8 mouse cellular contexts compared by ENCODE assay signal in genomic region chr11:101087682-101088055, GRCm38 (mm10). TPM values are rescaled to one million over a fixed set of nuclear protein-coding genes. Genes with fewer than 3 reads are reported as not detected.
DNase-seq lines count a peak whose midpoint lies in the region; ATAC-seq and TF ChIP-seq lines count a peak whose summit lies in the region.

No protein-coding gene starts in this region.

- no peaks in the 10 kb centered on the region for H3K27me3 ChIP-seq in spleen, adult 2 months (ENCODE audit: control insufficient read depth, insufficient read depth, low read length)
- no peaks in the 10 kb centered on the region for H3K27me3 ChIP-seq in forebrain, postnatal 0 days (ENCODE audit: insufficient read depth, low read length)
- no peaks in the 10 kb centered on the region for H3K27me3 ChIP-seq in limb, embryonic 13.5 days
- no peaks in the 10 kb centered on the region for H3K27me3 ChIP-seq in stomach, embryonic 15.5 days (replicated peaks)

- H3K27ac ChIP-seq in spleen, adult 2 months (ENCODE audit: insufficient read depth, low read length): peak overlapping the region; percentile 11; the same call in 1 of the 2 replicates
- H3K27ac ChIP-seq in forebrain, postnatal 0 days (ENCODE audit: low read depth, low read length): peak overlapping the region; percentile 86
- H3K27ac ChIP-seq in limb, embryonic 13.5 days: peak overlapping the region; percentile 82; the same call in 1 of the 2 replicates
- peak overlapping the region; percentile 87 for H3K27ac ChIP-seq in stomach, embryonic 15.5 days

- H3K9ac ChIP-seq in forebrain, postnatal 0 days: peak overlapping the region; percentile 81
- H3K9ac ChIP-seq in limb, embryonic 13.5 days: peak overlapping the region; percentile 85
- peak overlapping the region; percentile 73 for H3K9ac ChIP-seq in stomach, embryonic 15.5 days

- peak overlapping the region; percentile 76 for H3K4me3 ChIP-seq in spleen, adult 2 months (ENCODE audit: extremely low read depth, insufficient read depth, insufficient read length)
- peak overlapping the region; percentile 75 for H3K4me3 ChIP-seq in forebrain, postnatal 0 days (ENCODE audit: low read depth, low read length)
- peak overlapping the region; percentile 83 for H3K4me3 ChIP-seq in limb, embryonic 13.5 days
- peak overlapping the region; percentile 77 for H3K4me3 ChIP-seq in stomach, embryonic 15.5 days (replicated peaks)

- no peak for DNase-seq in spleen, adult 2 months (ENCODE audit: low read depth in 1 of 2, low spot score in 2 of 2)
- no peak for DNase-seq in spleen, postnatal 36 days (ENCODE audit: low spot score in 2 of 2)
- DNase-seq in forebrain, postnatal 0 days: no peak
- DNase-seq in natural killer cell, adult 2 months (ENCODE audit: low spot score in 2 of 2): no peak
- no peak for DNase-seq in thymus, postnatal 0 days (ENCODE audit: low spot score)

- WGBS in spleen, adult 2 months: 8% methylated on average over 8 of the region's 8 CpGs
- WGBS in forebrain, postnatal 0 days: 11% methylated on average over 8 of the region's 8 CpGs
- WGBS in limb, embryonic 13.5 days: 5% methylated on average over 8 of the region's 8 CpGs
- WGBS in stomach, embryonic 15.5 days: 9% methylated on average over 8 of the region's 8 CpGs

- no peak for TF ChIP-seq POLR2A in spleen, adult 2 months (IDR thresholded peaks at IDR 0.05; ENCODE audit: low read depth, low read length)

- H3K36me3 ChIP-seq in spleen, adult 2 months (ENCODE audit: control insufficient read depth, insufficient read depth, low read length): peaks cover 29% of the 10 kb centered on the region
- peaks cover 57% of the 10 kb centered on the region for H3K36me3 ChIP-seq in forebrain, postnatal 0 days (ENCODE audit: insufficient read depth)
- peaks cover 57% of the 10 kb centered on the region for H3K36me3 ChIP-seq in limb, embryonic 13.5 days
- H3K36me3 ChIP-seq in stomach, embryonic 15.5 days: peaks cover 23% of the 10 kb centered on the region

- no peaks in the 10 kb centered on the region for H3K9me3 ChIP-seq in forebrain, postnatal 0 days (ENCODE audit: low read length)
- no peaks in the 10 kb centered on the region for H3K9me3 ChIP-seq in limb, embryonic 13.5 days
- no peaks in the 10 kb centered on the region for H3K9me3 ChIP-seq in stomach, embryonic 15.5 days

- H3K4me1 ChIP-seq in spleen, adult 2 months (ENCODE audit: control insufficient read depth, insufficient read depth, insufficient read length): peaks cover 17% of the 10 kb centered on the region; the same call in 1 of the 2 replicates
- H3K4me1 ChIP-seq in forebrain, postnatal 0 days (ENCODE audit: insufficient read depth): peaks cover 12% of the 10 kb centered on the region
- H3K4me1 ChIP-seq in limb, embryonic 13.5 days: peaks cover 36% of the 10 kb centered on the region
- H3K4me1 ChIP-seq in stomach, embryonic 15.5 days: peaks cover 36% of the 10 kb centered on the region

- no peak for TF ChIP-seq CTCF in spleen, adult 2 months (IDR thresholded peaks at IDR 0.05; ENCODE audit: extremely low read depth, insufficient read depth, insufficient read length, insufficient replicate concordance)
- TF ChIP-seq CTCF in forebrain, postnatal 0 days (IDR thresholded peaks at IDR 0.05; ENCODE audit: low read depth): no peak

- H3K4me2 ChIP-seq in forebrain, postnatal 0 days (ENCODE audit: low read depth): peak overlapping the region; percentile 94
- peak overlapping the region; percentile 97 for H3K4me2 ChIP-seq in limb, embryonic 13.5 days (replicated peaks)
- peak overlapping the region; percentile 93 for H3K4me2 ChIP-seq in stomach, embryonic 15.5 days

- no peak for ATAC-seq in forebrain, postnatal 0 days
- ATAC-seq in limb, embryonic 13.5 days (ENCODE audit: low FRiP score, low read depth): no peak
- no peak for ATAC-seq in stomach, embryonic 15.5 days (ENCODE audit: insufficient read depth, low FRiP score, low read depth)
- no peak for ATAC-seq in CD4-positive, CD25-positive, alpha-beta regulatory T cell, adult 4 months

RNA-seq across cellular contexts. Expression of gene Mlx, which starts 0.6 kb away (rescaled TPM):
- 20.3 and 23.9 TPM in 2 replicates for polyA plus RNA-seq in spleen, adult 2 months (2012; rRNA removed)
- total RNA-seq in forebrain, postnatal 0 days (2014; rRNA removed): 68.0 and 76.5 TPM in 2 replicates
- 78.0 and 82.4 TPM in 2 replicates for polyA plus RNA-seq in forebrain, postnatal 0 days (2015; fragmentation: Nextera tagmentation; extraction: Ambion mirVana)
- polyA plus RNA-seq in limb, embryonic 13.5 days (2015; fragmentation: Nextera tagmentation; extraction: Ambion mirVana): 44.1 and 50.5 TPM in 2 replicates
- polyA plus RNA-seq in stomach, embryonic 15.5 days (2015; fragmentation: Nextera tagmentation; extraction: Ambion mirVana): 50.7 and 54.5 TPM in 2 replicates
- polyA plus RNA-seq in CD4-positive, CD25-positive, alpha-beta regulatory T cell, adult 4 months (2017; shearing (Covaris generic)): 10 to 100 TPM; 60.2 to 68.1 TPM
- 79.8 and 80.8 TPM in 2 replicates for polyA plus RNA-seq in thymus, postnatal 0 days (2015; fragmentation: Nextera tagmentation; extraction: Ambion mirVana)

RNA-seq across cellular contexts. Expression of gene Coasy, which starts 5.3 kb away (rescaled TPM):
- polyA plus RNA-seq in spleen, adult 2 months (2012; rRNA removed): 26.6 and 36.9 TPM in 2 replicates
- 39.3 and 40.7 TPM in 2 replicates for total RNA-seq in forebrain, postnatal 0 days (2014; rRNA removed)
- 39.8 and 40.2 TPM in 2 replicates for polyA plus RNA-seq in forebrain, postnatal 0 days (2015; fragmentation: Nextera tagmentation; extraction: Ambion mirVana)
- 38.1 and 41.6 TPM in 2 replicates for polyA plus RNA-seq in limb, embryonic 13.5 days (2015; fragmentation: Nextera tagmentation; extraction: Ambion mirVana)
- polyA plus RNA-seq in stomach, embryonic 15.5 days (2015; fragmentation: Nextera tagmentation; extraction: Ambion mirVana): 38.5 and 41.5 TPM in 2 replicates
- 10 to 100 TPM; 17.4 to 27.7 TPM for polyA plus RNA-seq in CD4-positive, CD25-positive, alpha-beta regulatory T cell, adult 4 months (2017; shearing (Covaris generic))
- 37.3 and 40.5 TPM in 2 replicates for polyA plus RNA-seq in thymus, postnatal 0 days (2015; fragmentation: Nextera tagmentation; extraction: Ambion mirVana)

RNA-seq across cellular contexts. Expression of gene Psmc3ip, which starts 7.6 kb away (rescaled TPM):
- 0.85 and 0.90 TPM in 2 replicates for polyA plus RNA-seq in spleen, adult 2 months (2012; rRNA removed)
- total RNA-seq in forebrain, postnatal 0 days (2014; rRNA removed): 9.5 and 13.8 TPM in 2 replicates
- 19.2 and 25.7 TPM in 2 replicates for polyA plus RNA-seq in forebrain, postnatal 0 days (2015; fragmentation: Nextera tagmentation; extraction: Ambion mirVana)
- polyA plus RNA-seq in limb, embryonic 13.5 days (2015; fragmentation: Nextera tagmentation; extraction: Ambion mirVana): 43.0 and 44.5 TPM in 2 replicates
- 26.9 and 27.6 TPM in 2 replicates for polyA plus RNA-seq in stomach, embryonic 15.5 days (2015; fragmentation: Nextera tagmentation; extraction: Ambion mirVana)
- polyA plus RNA-seq in CD4-positive, CD25-positive, alpha-beta regulatory T cell, adult 4 months (2017; shearing (Covaris generic)): 1 to 10 TPM; 8.4 to 9.8 TPM
- 34.6 and 39.0 TPM in 2 replicates for polyA plus RNA-seq in thymus, postnatal 0 days (2015; fragmentation: Nextera tagmentation; extraction: Ambion mirVana)

RNA-seq across cellular contexts. Expression of gene Hsd17b1, which starts 9.5 kb away (rescaled TPM):
- 1.2 and 1.3 TPM in 2 replicates for polyA plus RNA-seq in spleen, adult 2 months (2012; rRNA removed)
- total RNA-seq in forebrain, postnatal 0 days (2014; rRNA removed): 0.23 and 0.71 TPM in 2 replicates
- not detected in 2 replicates for polyA plus RNA-seq in forebrain, postnatal 0 days (2015; fragmentation: Nextera tagmentation; extraction: Ambion mirVana)
- polyA plus RNA-seq in limb, embryonic 13.5 days (2015; fragmentation: Nextera tagmentation; extraction: Ambion mirVana): 0.28 TPM in 1 of 2 replicates, not detected in the other
- 0.13 and 0.26 TPM in 2 replicates for polyA plus RNA-seq in stomach, embryonic 15.5 days (2015; fragmentation: Nextera tagmentation; extraction: Ambion mirVana)
- under 1 TPM in 1 of 2 experiments, not detected in 1; 0.32 TPM for polyA plus RNA-seq in CD4-positive, CD25-positive, alpha-beta regulatory T cell, adult 4 months (2017; shearing (Covaris generic))
- 0.10 and 0.13 TPM in 2 replicates for polyA plus RNA-seq in thymus, postnatal 0 days (2015; fragmentation: Nextera tagmentation; extraction: Ambion mirVana)

RNA-seq across cellular contexts. Expression of gene Naglu, which starts 17.9 kb away (rescaled TPM):
- 28.6 and 34.8 TPM in 2 replicates for polyA plus RNA-seq in spleen, adult 2 months (2012; rRNA removed)
- total RNA-seq in forebrain, postnatal 0 days (2014; rRNA removed): 11.3 and 14.9 TPM in 2 replicates
- polyA plus RNA-seq in forebrain, postnatal 0 days (2015; fragmentation: Nextera tagmentation; extraction: Ambion mirVana): 11.6 and 12.6 TPM in 2 replicates
- 9.4 and 9.8 TPM in 2 replicates for polyA plus RNA-seq in limb, embryonic 13.5 days (2015; fragmentation: Nextera tagmentation; extraction: Ambion mirVana)
- 17.0 and 17.9 TPM in 2 replicates for polyA plus RNA-seq in stomach, embryonic 15.5 days (2015; fragmentation: Nextera tagmentation; extraction: Ambion mirVana)
- 1 to 10 TPM; 7.6 to 7.9 TPM for polyA plus RNA-seq in CD4-positive, CD25-positive, alpha-beta regulatory T cell, adult 4 months (2017; shearing (Covaris generic))
- 10.5 and 11.5 TPM in 2 replicates for polyA plus RNA-seq in thymus, postnatal 0 days (2015; fragmentation: Nextera tagmentation; extraction: Ambion mirVana)

Comparison
In these comparisons a context has a peak if more than half of its experiments do, and no peak if none do; other contexts are left out.
1. H3K27ac ChIP-seq: peak in every context shown above with its lines; median percentile 87 in stomach, embryonic 15.5 days; 86 in forebrain, postnatal 0 days; 82 in limb, embryonic 13.5 days; 11 in spleen, adult 2 months.